Mouse (Mus musculus) megakaryocyte-erythroid progenitor cell, adult 5-6 weeks (primary cell): ENCODE data around the gene Gm10837. TPM values are rescaled to one million over a fixed set of nuclear protein-coding genes. Genes with fewer than 3 reads are reported as not detected.
"Not testable (repeated sequence)": the region's sequence is repeated elsewhere in the genome, so short reads cannot be mapped to it uniquely, and the experiment has no call there.

Experiments used
- ATAC-seq: replicated peaks from 2 replicates; pipeline ENCODE4 v1.8.0; 2016; ENCODE audit warnings: mild to moderate bottlenecking, inconsistent platforms; ENCODE audit not compliant: severe bottlenecking, poor library complexity, low FRiP score, low TSS enrichment
- total RNA-seq, 2 experiments: library from RNA; stranded (forward) in 1 of 2; stranded (reverse) in 1 of 2; fragments of 200-1000, 215-1000 nt in 1 of 2; fragments of >200 nt in 1 of 2; fragmentation: Nextera tagmentation in 1 of 2; gene quantifications; 2 replicates each; pipeline ENCODE4 v1.2.3; 2014 to 2017

Gm10837 gene
- total RNA-seq (2014; fragmentation: Nextera tagmentation) (not detected in 2 replicates), total RNA-seq (2017) (not detected in 2 replicates)

- ATAC-seq = peak; percentile 35; the same call in 1 of the 2 replicates
These were observed at the start of gene Gm10837 for GRCm38 (mm10) chr14:122490441-122491328. Gm10837 (plus strand) TSS chr14:122490586.

- 0 out of 2 replicates have a peak, but pooled peaks have one; percentile 23 for ATAC-seq
These were observed 40.5 kb upstream of the Gm10837 start for GRCm38 (mm10) chr14:122449601-122450495.

- no peak for ATAC-seq
These were observed 39.6 kb upstream of the Gm10837 start, which contains the start of gene Gm5089 for GRCm38 (mm10) chr14:122450496-122451382. Gm5089 (minus strand) TSS chr14:122451115.

- ATAC-seq = no peak
These were observed 38.7 kb upstream of the Gm10837 start for GRCm38 (mm10) chr14:122451551-122452145.

DNA sequence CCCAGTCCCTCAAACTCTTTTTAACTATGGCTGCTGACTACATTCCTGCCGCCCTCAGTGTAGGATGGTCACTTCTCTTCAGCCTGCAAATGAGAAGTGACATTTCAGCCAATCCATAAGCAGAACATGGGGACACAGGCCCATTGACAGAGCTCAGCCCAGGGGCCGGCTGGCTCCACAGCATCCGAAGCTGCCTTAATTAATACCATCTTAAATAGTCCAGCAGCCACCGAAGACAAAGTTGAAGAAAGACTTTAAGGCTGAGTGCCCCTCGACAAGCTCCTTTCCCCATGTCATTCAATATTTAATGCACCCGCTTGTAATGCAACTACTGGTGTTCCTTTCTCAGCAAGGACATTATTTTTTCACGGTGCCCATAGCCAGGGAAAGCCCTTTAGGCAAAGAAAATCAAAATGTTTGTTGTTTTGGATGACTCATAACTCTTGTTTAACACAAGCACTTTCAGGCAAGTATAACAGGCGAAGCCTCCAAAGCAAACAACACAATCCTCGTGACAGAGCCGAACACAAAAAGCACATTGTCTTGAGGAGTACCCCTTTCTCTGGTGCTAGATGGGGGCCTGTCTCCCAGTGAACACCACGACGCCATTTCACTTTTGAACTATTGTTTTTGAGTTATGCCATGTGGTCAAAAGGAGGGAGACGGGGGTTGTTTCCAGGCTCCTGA lies 37.5 kb upstream of the Gm10837 start:
- no peak for ATAC-seq

GRCm38 (mm10) chr14:122453388-122453995 lies 36.9 kb upstream of the Gm10837 start:
- peak; percentile 68 for ATAC-seq

DNA sequence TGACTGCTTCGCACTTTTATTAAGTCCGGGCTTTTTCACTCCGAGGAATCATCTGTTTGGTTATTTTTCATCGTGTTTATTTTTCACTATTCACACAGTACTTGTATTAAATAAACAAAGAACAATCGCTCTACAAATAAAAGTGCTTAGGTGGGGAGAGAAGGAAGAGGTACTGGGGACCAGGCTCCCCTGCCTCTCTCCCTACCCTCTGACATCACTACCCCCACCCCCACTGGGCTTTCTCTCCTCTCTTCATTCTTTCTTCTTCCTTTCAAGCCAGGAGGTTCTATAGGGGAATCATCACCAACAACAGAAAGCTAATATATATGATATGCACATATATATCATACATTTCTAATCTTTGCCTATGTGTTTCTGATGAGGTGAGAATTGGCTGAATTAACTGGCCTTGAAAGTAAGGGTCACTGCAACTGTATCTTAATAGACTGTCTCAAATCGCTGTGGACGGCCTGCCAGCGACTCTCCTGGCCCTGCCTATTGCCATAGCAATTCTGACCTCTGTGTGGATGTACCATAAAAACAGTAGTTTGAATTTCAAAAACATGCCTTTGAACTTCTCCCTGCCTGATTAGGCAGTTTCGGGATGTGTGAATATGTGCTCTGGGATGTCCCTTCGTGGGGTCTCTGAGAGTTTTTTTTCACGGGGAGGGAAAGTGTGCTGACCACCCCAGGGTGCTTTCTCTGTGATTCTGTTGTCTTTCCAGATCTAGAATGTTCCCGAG lies 36.2 kb upstream of the Gm10837 start:
- no peak for ATAC-seq

GRCm38 (mm10) chr14:122454901-122455561 lies 35.4 kb upstream of the Gm10837 start:
- no peak for ATAC-seq

- ATAC-seq = no peak
These were observed 34.8 kb upstream of the Gm10837 start for GRCm38 (mm10) chr14:122455562-122455958.

DNA sequence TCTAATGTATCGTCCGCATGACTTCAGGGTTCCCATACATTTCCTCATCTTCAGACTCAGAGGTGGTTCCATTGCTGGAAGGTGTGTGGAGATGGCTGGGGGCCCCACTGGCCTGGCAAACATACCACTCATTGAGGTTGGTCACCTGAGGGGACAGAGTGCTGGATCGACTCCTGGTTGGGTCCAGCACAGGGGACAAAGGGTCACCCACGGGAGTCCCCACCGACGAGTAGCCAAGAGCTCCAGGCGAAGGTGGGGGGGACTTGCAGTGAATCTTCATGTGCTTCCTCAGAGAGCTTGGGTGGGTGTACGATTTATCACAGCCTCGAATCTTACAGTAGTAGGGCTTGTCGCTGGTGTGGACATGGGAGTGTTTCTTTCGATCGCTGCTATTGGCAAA lies 31.1 kb upstream of the Gm10837 start:
- ATAC-seq = not testable (repeated sequence)

DNA sequence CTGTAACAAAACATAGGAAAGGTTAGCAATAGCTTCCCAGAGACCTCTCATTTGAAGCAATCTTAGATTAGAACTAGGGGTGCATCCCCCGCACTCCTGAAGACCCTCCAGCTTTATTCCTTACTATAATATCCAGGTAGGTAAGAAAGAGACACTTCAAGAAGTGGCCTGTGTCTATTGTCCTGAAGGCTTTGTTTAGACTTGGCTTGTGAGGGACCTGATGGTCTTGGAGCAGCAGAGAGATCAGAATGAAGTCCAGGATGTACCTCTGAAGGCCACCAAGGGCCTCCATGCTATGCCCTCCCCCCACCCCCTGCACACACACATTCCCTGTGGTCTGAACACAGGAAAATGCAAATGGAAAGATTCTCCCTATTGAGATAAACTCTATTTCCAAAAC lies 30.6 kb upstream of the Gm10837 start:
- ATAC-seq = no peak

DNA sequence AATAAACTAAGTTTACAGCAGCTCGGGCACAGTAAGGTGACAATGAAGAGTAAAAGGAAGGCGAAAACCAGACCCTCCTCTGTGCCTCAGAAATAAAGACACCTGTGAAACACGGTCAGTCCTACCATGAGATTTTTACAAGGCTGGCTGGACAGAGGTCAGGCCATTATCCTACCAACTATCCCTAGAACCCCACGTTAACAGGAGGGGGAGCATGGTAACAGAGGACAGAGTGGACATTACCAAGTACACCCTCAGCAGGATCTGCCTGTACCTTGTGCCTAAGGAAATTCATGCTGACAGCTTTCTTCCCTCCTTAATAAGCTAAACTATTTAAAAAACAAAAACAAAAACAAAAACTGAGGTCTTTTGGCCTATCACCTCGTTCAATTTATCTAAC lies 30.2 kb upstream of the Gm10837 start:
- no peak for ATAC-seq

DNA sequence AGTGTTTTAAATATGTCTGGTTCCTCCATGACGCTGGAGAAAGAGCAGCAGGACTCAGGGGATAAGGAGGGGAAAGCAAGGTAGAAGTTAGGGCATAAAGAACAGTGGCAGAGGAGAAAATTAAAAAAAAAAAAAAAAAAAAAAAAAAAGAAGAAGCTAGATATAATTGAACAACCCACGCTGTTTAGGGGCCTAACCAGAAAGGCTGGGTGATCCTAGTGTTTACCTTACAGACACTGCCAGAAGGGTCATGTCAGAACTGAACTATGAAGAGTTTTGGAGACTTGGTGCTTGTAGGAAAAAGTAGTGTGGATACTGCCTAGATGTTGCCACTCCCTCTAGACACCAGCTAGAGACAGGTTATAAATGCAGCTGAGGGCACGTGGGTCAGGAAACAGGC lies 28.9 kb upstream of the Gm10837 start:
- no peak for ATAC-seq

DNA sequence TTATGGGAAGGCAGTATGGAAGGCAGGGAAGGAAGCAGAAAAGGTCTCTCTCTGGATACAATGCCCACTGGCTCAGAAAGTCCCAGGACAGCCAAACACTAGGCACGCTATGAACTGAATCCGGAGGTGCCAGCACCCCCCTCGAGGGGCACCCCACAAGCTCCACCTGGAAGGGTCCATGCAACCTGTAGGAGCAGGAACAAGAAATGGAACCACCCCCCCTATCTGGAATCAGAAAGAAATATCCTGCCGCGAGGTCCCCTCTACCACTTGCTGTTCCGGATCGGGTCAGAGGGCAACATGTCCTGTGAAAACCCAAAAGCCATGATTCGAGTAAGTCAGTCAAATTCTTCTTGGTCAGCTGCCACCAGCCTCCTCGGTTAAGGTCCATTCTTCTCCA lies 28.4 kb upstream of the Gm10837 start:
- no peak for ATAC-seq

- ATAC-seq = no peak
These were observed 27.7 kb upstream of the Gm10837 start for GRCm38 (mm10) chr14:122462689-122463079.

DNA sequence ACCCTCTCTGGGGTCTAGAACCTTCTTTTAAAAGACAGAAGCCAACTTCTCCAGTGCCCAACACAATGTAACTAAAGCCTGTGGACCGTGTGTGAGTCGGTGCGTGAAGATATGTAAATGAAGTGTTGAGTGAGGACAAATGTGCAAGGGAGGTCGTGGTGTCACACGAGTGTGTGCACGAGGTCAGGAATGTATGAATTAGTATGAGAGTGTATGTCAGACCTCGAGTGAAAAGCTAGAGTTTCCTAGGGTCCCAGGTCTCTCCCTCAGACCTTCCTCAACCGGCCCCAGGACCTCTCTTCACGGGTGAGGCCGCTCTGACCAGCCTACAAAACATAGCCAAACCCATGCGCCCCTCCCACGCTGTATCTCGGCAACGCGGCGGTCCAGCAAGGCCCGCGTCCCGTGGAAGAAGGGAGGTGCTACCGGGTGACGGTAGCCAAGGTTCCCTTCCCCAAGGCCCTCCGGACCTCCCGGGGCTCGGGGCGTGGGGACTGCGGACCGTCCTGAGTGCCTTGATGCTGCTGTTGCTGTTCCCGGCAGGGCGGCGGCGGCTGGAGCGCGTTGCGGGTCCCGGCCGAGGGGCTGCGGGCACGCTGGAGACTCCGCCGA lies 27.2 kb upstream of the Gm10837 start:
- no peak for ATAC-seq
